Mouse (Mus musculus): Measurements from ENCODE around the gene Ugt1a5. TPM values are rescaled to one million over a fixed set of nuclear protein-coding genes. Genes with fewer than 3 reads are reported as not detected.
"Not testable (repeated sequence)": the region's sequence is repeated elsewhere in the genome, so short reads cannot be mapped to it uniquely, and the experiment has no call there.

Gene Ugt1a5
- polyA plus RNA-seq, 1 experiment from 2014 or later = not detected

GRCm38 (mm10) chr1:88172190-88172589, 6.4 kb downstream of the Ugt1a5 start:
- not testable (repeated sequence) for H3K27me3 ChIP-seq (ENCODE audit: control insufficient read depth, insufficient read depth, low read length); H3K36me3 ChIP-seq (ENCODE audit: control insufficient read depth, insufficient read depth, low read length); ATAC-seq (replicated peaks; ENCODE audit: low FRiP score); H3K9ac ChIP-seq (ENCODE audit: low read length); DNase-seq (ENCODE audit: low spot score); H3K9me3 ChIP-seq (ENCODE audit: control insufficient read depth, low read length); H3K27ac ChIP-seq (ENCODE audit: low read depth, low read length); H3K4me2 ChIP-seq (ENCODE audit: low read depth, low read length, severe bottlenecking); H3K4me1 ChIP-seq (replicated peaks; ENCODE audit: control insufficient read depth, insufficient read depth, low read length); H3K4me3 ChIP-seq (ENCODE audit: low read depth, low read length)
- WGBS = 93% methylated on average over 5 of the region's 7 CpGs

- DNase-seq (ENCODE audit: low spot score) (no peak), ATAC-seq (replicated peaks; ENCODE audit: low FRiP score) (no peak)
- WGBS = 90% methylated on average over 1 of the region's 1 CpGs
- Histone ChIP-seq H3K9me3 (ENCODE audit: control insufficient read depth, low read length) (peaks cover 5% of the 10 kb centered on the region), H3K4me2 (ENCODE audit: low read depth, low read length, severe bottlenecking) (no peak overlapping the region), H3K9ac (ENCODE audit: low read length) (no peak overlapping the region), H3K27me3 (ENCODE audit: control insufficient read depth, insufficient read depth, low read length) (no peaks in the 10 kb centered on the region), H3K27ac (ENCODE audit: low read depth, low read length) (no peak overlapping the region), H3K36me3 (ENCODE audit: control insufficient read depth, insufficient read depth, low read length) (no peaks in the 10 kb centered on the region), H3K4me1 (replicated peaks; ENCODE audit: control insufficient read depth, insufficient read depth, low read length) (no peaks in the 10 kb centered on the region), H3K4me3 (ENCODE audit: low read depth, low read length) (no peak overlapping the region)
Measured at GRCm38 (mm10) chr1:88179657-88180056, 13.8 kb downstream of the Ugt1a5 start.

GRCm38 (mm10) chr1:88186325-88186935, 20.6 kb downstream of the Ugt1a5 start:
- Histone ChIP-seq H3K9me3 (ENCODE audit: control insufficient read depth, low read length) (no peaks in the 10 kb centered on the region), H3K4me3 (ENCODE audit: low read depth, low read length) (no peak overlapping the region), H3K36me3 (ENCODE audit: control insufficient read depth, insufficient read depth, low read length) (no peaks in the 10 kb centered on the region), H3K4me1 (replicated peaks; ENCODE audit: control insufficient read depth, insufficient read depth, low read length) (no peaks in the 10 kb centered on the region), H3K4me2 (ENCODE audit: low read depth, low read length, severe bottlenecking) (no peak overlapping the region), H3K9ac (ENCODE audit: low read length) (no peak overlapping the region), H3K27me3 (ENCODE audit: control insufficient read depth, insufficient read depth, low read length) (no peaks in the 10 kb centered on the region), H3K27ac (ENCODE audit: low read depth, low read length) (no peak overlapping the region)
- no peak for ATAC-seq (replicated peaks; ENCODE audit: low FRiP score)
- no peak for DNase-seq (ENCODE audit: low spot score)
- 86% methylated on average over 5 of the region's 5 CpGs for WGBS

GRCm38 (mm10) chr1:88192136-88192535, 26.3 kb downstream of the Ugt1a5 start:
- ATAC-seq (replicated peaks; ENCODE audit: low FRiP score) = no peak
- no peaks in the 10 kb centered on the region for H3K27me3 ChIP-seq (ENCODE audit: control insufficient read depth, insufficient read depth, low read length)
- H3K4me2 ChIP-seq (ENCODE audit: low read depth, low read length, severe bottlenecking) = no peak overlapping the region
- H3K9ac ChIP-seq (ENCODE audit: low read length) = no peak overlapping the region
- no peaks in the 10 kb centered on the region for H3K36me3 ChIP-seq (ENCODE audit: control insufficient read depth, insufficient read depth, low read length)
- no peaks in the 10 kb centered on the region for H3K9me3 ChIP-seq (ENCODE audit: control insufficient read depth, low read length)
- no peaks in the 10 kb centered on the region for H3K4me1 ChIP-seq (replicated peaks; ENCODE audit: control insufficient read depth, insufficient read depth, low read length)
- no peak overlapping the region for H3K27ac ChIP-seq (ENCODE audit: low read depth, low read length)
- no peak overlapping the region for H3K4me3 ChIP-seq (ENCODE audit: low read depth, low read length)
- no peak for DNase-seq (ENCODE audit: low spot score)
- 66% methylated on average over 3 of the region's 3 CpGs for WGBS

- H3K27ac ChIP-seq (ENCODE audit: low read depth, low read length) = no peak overlapping the region
- 93% methylated on average over 1 of the region's 1 CpGs for WGBS
- H3K4me2 ChIP-seq (ENCODE audit: low read depth, low read length, severe bottlenecking) = no peak overlapping the region
- ATAC-seq (replicated peaks; ENCODE audit: low FRiP score) = no peak
- no peaks in the 10 kb centered on the region for H3K9me3 ChIP-seq (ENCODE audit: control insufficient read depth, low read length)
- no peaks in the 10 kb centered on the region for H3K4me1 ChIP-seq (replicated peaks; ENCODE audit: control insufficient read depth, insufficient read depth, low read length)
- no peak for DNase-seq (ENCODE audit: low spot score)
- no peaks in the 10 kb centered on the region for H3K27me3 ChIP-seq (ENCODE audit: control insufficient read depth, insufficient read depth, low read length)
- H3K36me3 ChIP-seq (ENCODE audit: control insufficient read depth, insufficient read depth, low read length) = no peaks in the 10 kb centered on the region
- H3K4me3 ChIP-seq (ENCODE audit: low read depth, low read length) = no peak overlapping the region
- no peak overlapping the region for H3K9ac ChIP-seq (ENCODE audit: low read length)
Measured at GRCm38 (mm10) chr1:88195687-88196086, 29.9 kb downstream of the Ugt1a5 start.

DNA sequence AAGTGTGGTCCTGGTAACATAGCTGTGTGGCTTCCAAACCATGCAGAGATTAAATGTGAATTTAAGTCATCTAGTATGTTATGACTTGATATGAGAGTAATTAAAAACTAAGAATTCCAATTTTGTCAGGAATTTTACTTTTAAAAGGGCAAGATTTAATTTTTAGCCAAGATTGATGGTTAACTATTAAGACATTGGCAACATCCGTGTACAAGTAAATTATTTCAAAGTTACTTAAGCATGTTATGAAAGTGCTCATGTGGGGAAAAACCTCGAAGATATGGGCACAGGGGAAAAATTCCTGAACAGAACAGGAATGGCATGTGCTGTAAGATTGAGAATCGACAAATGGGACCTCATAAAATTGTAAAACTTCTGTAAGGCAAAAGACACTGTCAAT, 31.6 kb downstream of the Ugt1a5 start:
- H3K36me3 ChIP-seq (ENCODE audit: control insufficient read depth, insufficient read depth, low read length) = no peaks in the 10 kb centered on the region
- no peak overlapping the region for H3K4me3 ChIP-seq (ENCODE audit: low read depth, low read length)
- H3K4me2 ChIP-seq (ENCODE audit: low read depth, low read length, severe bottlenecking) = no peak overlapping the region
- no peak overlapping the region for H3K27ac ChIP-seq (ENCODE audit: low read depth, low read length)
- no peaks in the 10 kb centered on the region for H3K9me3 ChIP-seq (ENCODE audit: control insufficient read depth, low read length)
- H3K27me3 ChIP-seq (ENCODE audit: control insufficient read depth, insufficient read depth, low read length) = no peaks in the 10 kb centered on the region
- DNase-seq (ENCODE audit: low spot score) = no peak
- H3K9ac ChIP-seq (ENCODE audit: low read length) = no peak overlapping the region
- H3K4me1 ChIP-seq (replicated peaks; ENCODE audit: control insufficient read depth, insufficient read depth, low read length) = no peaks in the 10 kb centered on the region
- ATAC-seq (replicated peaks; ENCODE audit: low FRiP score) = no peak
- WGBS = 77% methylated on average over 3 of the region's 3 CpGs

DNA sequence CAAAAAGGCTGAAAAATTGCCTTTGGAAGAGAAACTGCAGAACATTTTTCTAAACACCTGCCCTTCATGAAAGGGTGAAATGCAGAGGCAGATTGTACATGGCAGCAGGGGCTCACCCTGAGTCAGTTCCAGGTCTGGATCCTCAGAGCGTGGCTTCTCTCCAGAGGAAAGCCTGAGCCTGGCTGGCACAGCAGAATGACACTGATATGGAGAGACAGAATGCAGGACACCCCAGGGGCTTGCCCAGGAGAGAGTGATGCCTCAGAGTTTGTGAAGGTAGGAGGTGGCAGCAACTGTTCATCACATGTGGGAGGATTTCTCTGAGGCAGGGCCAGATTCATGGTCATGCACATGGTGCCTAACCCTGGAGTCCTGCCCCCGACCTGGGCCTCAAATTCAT, 34.2 kb downstream of the Ugt1a5 start:
- Histone ChIP-seq H3K4me1 (replicated peaks; ENCODE audit: control insufficient read depth, insufficient read depth, low read length) (no peaks in the 10 kb centered on the region), H3K9ac (ENCODE audit: low read length) (no peak overlapping the region), H3K4me2 (ENCODE audit: low read depth, low read length, severe bottlenecking) (no peak overlapping the region), H3K27me3 (ENCODE audit: control insufficient read depth, insufficient read depth, low read length) (no peaks in the 10 kb centered on the region), H3K4me3 (ENCODE audit: low read depth, low read length) (no peak overlapping the region), H3K36me3 (ENCODE audit: control insufficient read depth, insufficient read depth, low read length) (no peaks in the 10 kb centered on the region), H3K9me3 (ENCODE audit: control insufficient read depth, low read length) (peaks cover 6% of the 10 kb centered on the region; the same call in 1 of the 2 replicates), H3K27ac (ENCODE audit: low read depth, low read length) (no peak overlapping the region)
- WGBS = 69% methylated on average over 2 of the region's 2 CpGs
- ATAC-seq (replicated peaks; ENCODE audit: low FRiP score) = no peak
- no peak for DNase-seq (ENCODE audit: low spot score)

DNA sequence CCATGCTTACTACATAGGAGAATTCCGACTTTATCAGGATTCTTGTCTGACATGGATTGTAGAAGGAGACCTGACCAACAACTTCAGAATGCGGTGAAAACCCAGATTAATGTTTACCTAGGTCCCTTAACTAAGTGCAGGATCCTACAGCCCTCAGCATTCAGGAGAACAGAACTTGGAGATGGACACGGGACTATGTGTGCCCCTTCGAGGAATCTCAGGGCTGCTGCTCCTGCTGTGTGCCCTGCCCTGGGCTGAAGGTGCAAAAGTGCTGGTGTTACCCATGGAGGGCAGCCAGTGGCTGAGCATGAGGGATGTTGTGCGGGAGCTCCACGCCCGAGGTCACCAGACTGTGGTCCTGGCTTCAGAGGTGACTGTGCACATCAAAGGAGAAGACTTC, 34.6 kb downstream of the Ugt1a5 start, which contains the start of gene Ugt1a2:
Gene Ugt1a2, plus strand, starts transcription at position 146 of the 400 bp plus-strand sequence.
- Histone ChIP-seq H3K4me2 (ENCODE audit: low read depth, low read length, severe bottlenecking) (no peak within 1 kb of the TSS), H3K27me3 (ENCODE audit: control insufficient read depth, insufficient read depth, low read length) (no peaks in the 10 kb centered on the region), H3K9me3 (ENCODE audit: control insufficient read depth, low read length) (peaks cover 9% of the 10 kb centered on the region; the same call in 1 of the 2 replicates), H3K9ac (ENCODE audit: low read length) (no peak within 1 kb of the TSS), H3K36me3 (ENCODE audit: control insufficient read depth, insufficient read depth, low read length) (no peaks in the 10 kb centered on the region), H3K27ac (ENCODE audit: low read depth, low read length) (no peak within 1 kb of the TSS), H3K4me1 (replicated peaks; ENCODE audit: control insufficient read depth, insufficient read depth, low read length) (0 out of 2 replicates have a peak, but pooled peaks cover 3% of the 10 kb centered on the region), H3K4me3 (ENCODE audit: low read depth, low read length) (no peak within 1 kb of the TSS)
- ATAC-seq (replicated peaks; ENCODE audit: low FRiP score) (no peak), DNase-seq (ENCODE audit: low spot score) (no peak)
- WGBS = 84% methylated on average over 7 of the region's 7 CpGs

- Histone ChIP-seq H3K27ac (ENCODE audit: low read depth, low read length) (no peak within 1 kb of the TSS), H3K27me3 (ENCODE audit: control insufficient read depth, insufficient read depth, low read length) (no peaks in the 10 kb centered on the region), H3K4me3 (ENCODE audit: low read depth, low read length) (peak within 1 kb of the TSS; percentile 42), H3K4me1 (replicated peaks; ENCODE audit: control insufficient read depth, insufficient read depth, low read length) (0 out of 2 replicates have a peak, but pooled peaks cover 3% of the 10 kb centered on the region), H3K9me3 (ENCODE audit: control insufficient read depth, low read length) (peaks cover 9% of the 10 kb centered on the region; the same call in 1 of the 2 replicates), H3K9ac (ENCODE audit: low read length) (peak within 1 kb of the TSS; percentile 75), H3K4me2 (ENCODE audit: low read depth, low read length, severe bottlenecking) (peak within 1 kb of the TSS; percentile 72), H3K36me3 (ENCODE audit: control insufficient read depth, insufficient read depth, low read length) (no peaks in the 10 kb centered on the region)
- peak; percentile 91 for DNase-seq (ENCODE audit: low spot score)
- ATAC-seq (replicated peaks; ENCODE audit: low FRiP score) = peak; percentile 100
- 6% methylated on average over 58 of the region's 62 CpGs for WGBS
Measured at GRCm38 (mm10) chr1:88205294-88205922, 39.6 kb downstream of the Ugt1a5 start, which contains the start of gene Dnajb3. Gene Dnajb3 (minus strand): TSS chr1:88205782.

Data from forebrain, embryonic 11.5 days (tissue).